Mouse (Mus musculus) kidney, adult 2 months (tissue): ENCODE data around the gene Ddah1.

Experiments
- CTCF ChIP-seq: fragments of 200-500 bp; conservative IDR thresholded peaks from 2 replicates; pipeline ENCODE4 v1.5.1; 2011; ENCODE audit warnings: low read depth, mild to moderate bottlenecking, control low read depth, low read length, moderate library complexity, mixed read lengths; ENCODE audit not compliant: insufficient read depth, insufficient read length
- POLR2A ChIP-seq: fragments of 200-500 bp; IDR thresholded peaks from one replicate; pipeline ENCODE4 v1.6.1; 2011; ENCODE audit warnings: low read depth, low read length, control low read depth

- no peak for TF ChIP-seq CTCF
- TF ChIP-seq POLR2A, result no peak
These were observed 28.8 kb downstream of the Ddah1 start for GRCm38 (mm10) chr3:145787303-145787702.
